Mouse (Mus musculus): ENCODE results near the gene Aup1. TPM values are rescaled to one million over a fixed set of nuclear protein-coding genes. Genes with fewer than 3 reads are reported as not detected.

Gene Aup1
- polyA plus RNA-seq, 1 experiment from 2014 or later = 194 TPM

GRCm38 (mm10) chr6:83032769-83033191, 21.5 kb upstream of the Aup1 start:
- H3K4me2 ChIP-seq (ENCODE audit: low read length) = peak overlapping the region; percentile 82
- peak overlapping the region; percentile 92 for H3K27ac ChIP-seq
- no peaks in the 10 kb centered on the region for H3K27me3 ChIP-seq (ENCODE audit: insufficient read depth, low read length)
- H3K9ac ChIP-seq (ENCODE audit: low read depth, low read length) = peak overlapping the region; percentile 51
- DNase-seq (ENCODE audit: low spot score) (peak; percentile 67), ATAC-seq (replicated peaks; ENCODE audit: low FRiP score, low read depth) (peak; percentile 56)
- H3K4me1 ChIP-seq (replicated peaks; ENCODE audit: insufficient read depth, low read length) = peaks cover 3% of the 10 kb centered on the region; the same call in 1 of the 2 replicates
- H3K4me3 ChIP-seq (replicated peaks; ENCODE audit: low read depth, low read length) = peak overlapping the region; percentile 64
- no peaks in the 10 kb centered on the region for H3K9me3 ChIP-seq (replicated peaks; ENCODE audit: low read length)
- peak; percentile 32 for TF ChIP-seq CTCF (IDR thresholded peaks at IDR 0.05; ENCODE audit: low read depth)
- no peaks in the 10 kb centered on the region for H3K36me3 ChIP-seq (ENCODE audit: insufficient read depth, low read length)
- under 1% methylated on average over 31 of the region's 31 CpGs for WGBS

GRCm38 (mm10) chr6:83033249-83034185, 20.8 kb upstream of the Aup1 start, which contains the start of the genes Dok1 and Loxl3:
Gene Dok1 (minus strand): TSS chr6:83033471.
Gene Loxl3 (plus strand): TSS chr6:83034173.
- Histone ChIP-seq H3K36me3 (ENCODE audit: insufficient read depth, low read length) (no peaks in the 10 kb centered on the region), H3K4me1 (replicated peaks; ENCODE audit: insufficient read depth, low read length) (peaks cover 3% of the 10 kb centered on the region; the same call in 1 of the 2 replicates), H3K4me3 (replicated peaks; ENCODE audit: low read depth, low read length) (peak within 1 kb of the TSS; percentile 64), H3K27ac (peak within 1 kb of the TSS; percentile 92), H3K9ac (ENCODE audit: low read depth, low read length) (peak within 1 kb of the TSS; percentile 53), H3K9me3 (replicated peaks; ENCODE audit: low read length) (no peaks in the 10 kb centered on the region), H3K4me2 (ENCODE audit: low read length) (peak within 1 kb of the TSS; percentile 82), H3K27me3 (ENCODE audit: insufficient read depth, low read length) (no peaks in the 10 kb centered on the region)
- WGBS = under 1% methylated on average over 51 of the region's 51 CpGs
- no peak for TF ChIP-seq CTCF (IDR thresholded peaks at IDR 0.05; ENCODE audit: low read depth)
- ATAC-seq (replicated peaks; ENCODE audit: low FRiP score, low read depth) (peak; percentile 75), DNase-seq (ENCODE audit: low spot score) (peak; percentile 98)

DNA sequence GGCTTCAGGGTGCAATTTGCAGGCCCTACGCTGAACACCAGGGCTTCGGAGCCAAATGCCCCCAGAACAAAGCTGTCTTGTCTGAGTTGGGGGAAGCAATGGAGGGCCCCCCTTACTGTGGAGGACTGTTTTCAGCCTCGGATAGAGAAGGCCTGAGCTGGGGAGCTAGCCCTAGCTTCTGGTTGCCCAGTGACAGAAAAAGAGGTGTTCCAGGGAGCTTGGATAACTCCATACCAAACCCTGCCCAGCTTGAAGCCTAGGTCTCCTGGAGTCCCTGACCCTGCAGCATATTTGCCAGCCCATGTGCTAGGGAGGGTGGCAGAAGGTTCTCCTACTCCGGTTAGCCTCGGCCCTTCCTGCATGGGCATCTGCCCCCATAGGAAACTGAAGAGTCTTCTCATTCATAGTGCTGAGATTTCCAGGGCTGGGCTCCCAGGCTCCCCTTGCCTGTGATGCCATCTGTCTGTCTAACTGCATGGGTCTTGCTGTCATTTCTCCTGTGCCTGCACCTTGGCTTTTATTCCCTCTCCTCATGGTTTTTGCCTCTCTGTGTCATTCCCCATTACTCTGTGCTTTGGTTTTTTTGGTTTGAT, 19.8 kb upstream of the Aup1 start:
- DNase-seq (ENCODE audit: low spot score) (no peak), ATAC-seq (replicated peaks; ENCODE audit: low FRiP score, low read depth) (no peak)
- WGBS = 33% methylated on average over 5 of the region's 5 CpGs
- Histone ChIP-seq H3K9me3 (replicated peaks; ENCODE audit: low read length) (no peaks in the 10 kb centered on the region), H3K4me1 (replicated peaks; ENCODE audit: insufficient read depth, low read length) (peaks cover 3% of the 10 kb centered on the region), H3K27me3 (ENCODE audit: insufficient read depth, low read length) (no peaks in the 10 kb centered on the region), H3K36me3 (ENCODE audit: insufficient read depth, low read length) (no peaks in the 10 kb centered on the region), H3K27ac (peak overlapping the region; percentile 92), H3K9ac (ENCODE audit: low read depth, low read length) (peak overlapping the region; percentile 53), H3K4me3 (replicated peaks; ENCODE audit: low read depth, low read length) (peak overlapping the region; percentile 64), H3K4me2 (ENCODE audit: low read length) (peak overlapping the region; percentile 82)
- TF ChIP-seq CTCF (IDR thresholded peaks at IDR 0.05; ENCODE audit: low read depth) = no peak

DNA sequence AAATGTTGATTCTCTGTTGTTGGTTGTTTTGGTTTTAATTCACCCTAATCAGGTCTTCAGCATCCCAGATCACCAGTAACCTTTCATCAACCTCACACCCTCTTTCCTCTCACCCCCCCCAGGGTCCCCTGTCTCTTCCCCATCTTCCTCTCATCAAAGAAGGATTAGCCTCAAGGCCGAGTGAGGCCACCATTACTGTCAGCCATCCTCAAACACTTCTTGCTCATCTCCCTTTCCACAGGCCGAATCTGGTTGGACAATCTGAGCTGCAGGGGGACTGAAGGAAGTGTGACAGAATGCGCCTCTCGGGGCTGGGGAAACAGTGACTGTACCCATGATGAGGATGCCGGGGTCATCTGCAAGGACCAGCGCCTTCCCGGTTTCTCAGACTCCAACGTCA, 17.1 kb upstream of the Aup1 start:
- Histone ChIP-seq H3K4me3 (replicated peaks; ENCODE audit: low read depth, low read length) (no peak overlapping the region), H3K9ac (ENCODE audit: low read depth, low read length) (no peak overlapping the region), H3K9me3 (replicated peaks; ENCODE audit: low read length) (no peaks in the 10 kb centered on the region), H3K27ac (no peak overlapping the region), H3K36me3 (ENCODE audit: insufficient read depth, low read length) (no peaks in the 10 kb centered on the region), H3K27me3 (ENCODE audit: insufficient read depth, low read length) (no peaks in the 10 kb centered on the region), H3K4me1 (replicated peaks; ENCODE audit: insufficient read depth, low read length) (peaks cover under 1% of the 10 kb centered on the region), H3K4me2 (ENCODE audit: low read length) (no peak overlapping the region)
- WGBS = 87% methylated on average over 8 of the region's 8 CpGs
- no peak for ATAC-seq (replicated peaks; ENCODE audit: low FRiP score, low read depth)
- DNase-seq (ENCODE audit: low spot score) = no peak
- TF ChIP-seq CTCF (IDR thresholded peaks at IDR 0.05; ENCODE audit: low read depth) = no peak

GRCm38 (mm10) chr6:83038496-83039012, 15.8 kb upstream of the Aup1 start:
- H3K27ac ChIP-seq = no peak overlapping the region

GRCm38 (mm10) chr6:83040601-83041000, 13.7 kb upstream of the Aup1 start:
- no peak for ATAC-seq (replicated peaks; ENCODE audit: low FRiP score, low read depth)
- H3K27me3 ChIP-seq (ENCODE audit: insufficient read depth, low read length) = no peaks in the 10 kb centered on the region
- H3K9me3 ChIP-seq (replicated peaks; ENCODE audit: low read length) = no peaks in the 10 kb centered on the region
- H3K9ac ChIP-seq (ENCODE audit: low read depth, low read length) = no peak overlapping the region
- no peak overlapping the region for H3K4me3 ChIP-seq (replicated peaks; ENCODE audit: low read depth, low read length)
- no peak for TF ChIP-seq CTCF (IDR thresholded peaks at IDR 0.05; ENCODE audit: low read depth)
- no peak overlapping the region for H3K27ac ChIP-seq
- H3K4me1 ChIP-seq (replicated peaks; ENCODE audit: insufficient read depth, low read length) = no peaks in the 10 kb centered on the region; the same call in none of the 2 replicates
- H3K4me2 ChIP-seq (ENCODE audit: low read length) = no peak overlapping the region
- DNase-seq (ENCODE audit: low spot score) = no peak
- WGBS = 80% methylated on average over 5 of the region's 5 CpGs
- H3K36me3 ChIP-seq (ENCODE audit: insufficient read depth, low read length) = no peaks in the 10 kb centered on the region

More at GRCm38 (mm10) chr6:83038496-83039012, 15.8 kb upstream of the Aup1 start:
- no peaks in the 10 kb centered on the region; the same call in none of the 2 replicates for H3K4me1 ChIP-seq (replicated peaks; ENCODE audit: insufficient read depth, low read length)
- WGBS = 14% methylated on average over 24 of the region's 24 CpGs
- H3K4me3 ChIP-seq (replicated peaks; ENCODE audit: low read depth, low read length) = no peak overlapping the region
- no peak for TF ChIP-seq CTCF (IDR thresholded peaks at IDR 0.05; ENCODE audit: low read depth)
- no peaks in the 10 kb centered on the region for H3K9me3 ChIP-seq (replicated peaks; ENCODE audit: low read length)
- H3K4me2 ChIP-seq (ENCODE audit: low read length) = peak overlapping the region; percentile 41
- H3K36me3 ChIP-seq (ENCODE audit: insufficient read depth, low read length) = no peaks in the 10 kb centered on the region
- ATAC-seq (replicated peaks; ENCODE audit: low FRiP score, low read depth) = peak; percentile 74
- DNase-seq (ENCODE audit: low spot score) = peak; percentile 83
- no peaks in the 10 kb centered on the region for H3K27me3 ChIP-seq (ENCODE audit: insufficient read depth, low read length)
- 0 out of 2 replicates have a peak overlapping the region, but pooled peaks have one; percentile 32 for H3K9ac ChIP-seq (ENCODE audit: low read depth, low read length)
